ENCODE assay signal across 8 mouse cellular contexts in genomic region chr16:57243858-57244248, GRCm38 (mm10). TPM values are rescaled to one million over a fixed set of nuclear protein-coding genes. Genes with fewer than 3 reads are reported as not detected.
DNase-seq lines count a peak whose midpoint lies in the region; ATAC-seq and TF ChIP-seq lines count a peak whose summit lies in the region.

No protein-coding gene starts in this region.

- WGBS in heart, embryonic 11.5 days (ENCODE audit: insufficient replicate concordance), result 7% methylated on average over 6 of the region's 6 CpGs
- 6% methylated on average over 6 of the region's 6 CpGs for WGBS in limb, embryonic 13.5 days

- H3K4me3 ChIP-seq in heart, embryonic 11.5 days (ENCODE audit: low read depth, low read length), result no peak overlapping the region
- H3K4me3 ChIP-seq in limb, embryonic 13.5 days, result no peak overlapping the region
- no peak overlapping the region for H3K4me3 ChIP-seq in myocyte

- H3K9me3 ChIP-seq in heart, embryonic 11.5 days (replicated peaks; ENCODE audit: control insufficient read depth, low read length), result no peaks in the 10 kb centered on the region
- H3K9me3 ChIP-seq in limb, embryonic 13.5 days, result no peaks in the 10 kb centered on the region

- no peak overlapping the region for H3K9ac ChIP-seq in heart, embryonic 11.5 days (ENCODE audit: low read depth, low read length)
- H3K9ac ChIP-seq in limb, embryonic 13.5 days, result no peak overlapping the region

- H3K4me1 ChIP-seq in heart, embryonic 11.5 days (ENCODE audit: control insufficient read depth, insufficient read depth, low read length), result no peaks in the 10 kb centered on the region; the same call in 1 of the 2 replicates
- peaks cover 4% of the 10 kb centered on the region; the same call in 1 of the 2 replicates for H3K4me1 ChIP-seq in limb, embryonic 13.5 days

- intact Hi-C loops in gastrocnemius, postnatal 36 days (cut with DNase I), result loop anchor here (2.0 to 5.0 kb wide), 3 partner anchors 155 to 353 kb away; no protein-coding TSS in a partner anchor

- ATAC-seq in heart, embryonic 11.5 days (replicated peaks; ENCODE audit: insufficient number of reproducible peaks, low FRiP score, low TSS enrichment), result no peak
- peak; percentile 65 for ATAC-seq in limb, embryonic 13.5 days (ENCODE audit: low FRiP score, low read depth)

- H3K36me3 ChIP-seq in heart, embryonic 11.5 days (ENCODE audit: control insufficient read depth, insufficient read depth, low read length), result no peaks in the 10 kb centered on the region
- no peaks in the 10 kb centered on the region for H3K36me3 ChIP-seq in limb, embryonic 13.5 days
- H3K36me3 ChIP-seq in myocyte (ENCODE audit: control insufficient read depth, insufficient read depth), result no peaks in the 10 kb centered on the region

- no peak overlapping the region for H3K4me2 ChIP-seq in heart, embryonic 11.5 days
- 0 out of 2 replicates have a peak overlapping the region, but pooled peaks have one; percentile 3 for H3K4me2 ChIP-seq in limb, embryonic 13.5 days (replicated peaks)
- H3K4me2 ChIP-seq in myocyte (ENCODE audit: low read depth), result peak overlapping the region; percentile 14

- no peak overlapping the region for H3ac ChIP-seq in myocyte (ENCODE audit: control insufficient read depth, insufficient read length)

- H3K27me3 ChIP-seq in heart, embryonic 11.5 days (ENCODE audit: control insufficient read depth, insufficient read depth, low read length), result no peaks in the 10 kb centered on the region
- H3K27me3 ChIP-seq in limb, embryonic 13.5 days, result no peaks in the 10 kb centered on the region
- H3K27me3 ChIP-seq in myocyte (ENCODE audit: control insufficient read depth, insufficient read depth, insufficient read length), result no peaks in the 10 kb centered on the region

- no peak overlapping the region for H3K27ac ChIP-seq in heart, embryonic 11.5 days (ENCODE audit: low read depth, low read length)
- H3K27ac ChIP-seq in limb, embryonic 13.5 days, result no peak overlapping the region

- no peak for TF ChIP-seq POLR2A in myocyte (IDR thresholded peaks at IDR 0.05; ENCODE audit: insufficient read length, low read depth)

- no peaks in the 10 kb centered on the region for H3K79me2 ChIP-seq in myocyte (ENCODE audit: control insufficient read depth, insufficient read depth)

- peak; percentile 97 for DNase-seq in heart, adult 11 months
- DNase-seq in embryo, embryonic 10.5 days (ENCODE audit: low spot score), result peak; percentile 87
- peak; percentile 67 to 83 for DNase-seq in gastrocnemius, postnatal 36 days
- peak; percentile 52 to 79 for DNase-seq in kidney, adult 8-10 months
- peak; percentile 58 to 69 for DNase-seq in spleen, postnatal 36 days (ENCODE audit: low spot score in 2 of 2)

TF ChIP-seq in myocyte, 11 proteins besides CTCF, POLR2A, EP300 and RAD21:
- TF ChIP-seq MYOG (IDR thresholded peaks at IDR 0.05; ENCODE audit: control insufficient read depth in 1 of 3, insufficient read depth in 1 of 3, insufficient read length in 2 of 3, low read depth in 2 of 3) (no peak), SRF (IDR thresholded peaks at IDR 0.05; ENCODE audit: control insufficient read depth, insufficient read length, low read depth) (no peak), MYOD1 (IDR thresholded peaks at IDR 0.05; ENCODE audit: control insufficient read depth in 1 of 3, insufficient read length in 2 of 3, low read depth in 2 of 3) (no peak), REST (IDR thresholded peaks at IDR 0.05; ENCODE audit: insufficient read depth, insufficient read length) (no peak), TCF3 (IDR thresholded peaks at IDR 0.05; ENCODE audit: insufficient read length, low read depth) (no peak), USF1 (IDR thresholded peaks at IDR 0.05; ENCODE audit: low read depth) (no peak), TCF12 (IDR thresholded peaks at IDR 0.05; ENCODE audit: insufficient read depth, poor library complexity, severe bottlenecking) (no peak), MAX (IDR thresholded peaks at IDR 0.05; ENCODE audit: low read depth) (no peak), CEBPB (IDR thresholded peaks at IDR 0.05; ENCODE audit: insufficient read depth, poor library complexity, severe bottlenecking) (no peak), E2F4 (IDR thresholded peaks at IDR 0.05; ENCODE audit: insufficient read depth) (no peak), POLR2AphosphoS2 (IDR thresholded peaks at IDR 0.05; ENCODE audit: insufficient read length, low read depth) (no peak)

RNA-seq across cellular contexts. Expression of gene Tbc1d23, which starts 12.5 kb away (rescaled TPM):
- polyA plus RNA-seq in heart, embryonic 11.5 days (2014; fragmentation: Nextera tagmentation; extraction: Ambion mirVana), result 20.5 and 25.0 TPM in 2 replicates
- 10 to 100 TPM; 16.4 to 17.6 TPM for total RNA-seq in gastrocnemius, postnatal 36 days (2021)
- 30.9 and 35.3 TPM in 2 replicates for polyA plus RNA-seq in limb, embryonic 13.5 days (2015; fragmentation: Nextera tagmentation; extraction: Ambion mirVana)
- polyA plus RNA-seq in myocyte (2012; fragmentation: generic; extraction: Trizol), result 9.6 TPM

RNA-seq across cellular contexts. Expression of gene Tmem30c, which starts 48.8 kb away (rescaled TPM):
- polyA plus RNA-seq in heart, embryonic 11.5 days (2014; fragmentation: Nextera tagmentation; extraction: Ambion mirVana), result 0.10 TPM in 1 of 2 replicates, not detected in the other
- not detected for total RNA-seq in gastrocnemius, postnatal 36 days (2021)
- polyA plus RNA-seq in limb, embryonic 13.5 days (2015; fragmentation: Nextera tagmentation; extraction: Ambion mirVana), result 0.11 and 0.17 TPM in 2 replicates
- not detected for polyA plus RNA-seq in myocyte (2012; fragmentation: generic; extraction: Trizol)
